Mouse (Mus musculus): ENCODE measurements around the gene Mrps12.
A peak's percentile ranks its signal among the peaks of the same experiment; 100 is the strongest.

Gene Mrps12

GRCm38 (mm10) chr7:28761907-28762306, 20.3 kb upstream of the Mrps12 start:
- no peak for DNase-seq (ENCODE audit: low read depth)

GRCm38 (mm10) chr7:28758623-28759022, 17.0 kb upstream of the Mrps12 start:
- no peak for DNase-seq (ENCODE audit: low read depth)

GRCm38 (mm10) chr7:28756079-28756478, 14.5 kb upstream of the Mrps12 start, which contains the start of gene Ccer2:
Gene Ccer2 (plus strand): TSS chr7:28756174.
- no peak for DNase-seq (ENCODE audit: low read depth)

GRCm38 (mm10) chr7:28749935-28750334, 8.3 kb upstream of the Mrps12 start:
- DNase-seq (ENCODE audit: low read depth) = no peak

- DNase-seq (ENCODE audit: low read depth) = no peak
Measured at GRCm38 (mm10) chr7:28741368-28741708, 282 bp downstream of the Mrps12 start.

- no peak for DNase-seq (ENCODE audit: low read depth)
Measured at GRCm38 (mm10) chr7:28740949-28741348, 671 bp downstream of the Mrps12 start.

GRCm38 (mm10) chr7:28739829-28740228, 1.8 kb downstream of the Mrps12 start:
- no peak for DNase-seq (ENCODE audit: low read depth)

- no peak for DNase-seq (ENCODE audit: low read depth)
Measured at GRCm38 (mm10) chr7:28735701-28736100, 5.9 kb downstream of the Mrps12 start.

- no peak for DNase-seq (ENCODE audit: low read depth)
Measured at GRCm38 (mm10) chr7:28733211-28733610, 8.4 kb downstream of the Mrps12 start.

GRCm38 (mm10) chr7:28732341-28733142, 9.1 kb downstream of the Mrps12 start:
- DNase-seq (ENCODE audit: low read depth) = no peak

GRCm38 (mm10) chr7:28727649-28728340, 13.8 kb downstream of the Mrps12 start:
- DNase-seq (ENCODE audit: low read depth) = no peak

GRCm38 (mm10) chr7:28726600-28726999, 15.0 kb downstream of the Mrps12 start:
- peak; percentile 66 for DNase-seq (ENCODE audit: low read depth)

GRCm38 (mm10) chr7:28724613-28725012, 17.0 kb downstream of the Mrps12 start:
- no peak for DNase-seq (ENCODE audit: low read depth)

GRCm38 (mm10) chr7:28722079-28722478, 19.5 kb downstream of the Mrps12 start:
- DNase-seq (ENCODE audit: low read depth) = no peak

- DNase-seq (ENCODE audit: low read depth) = no peak
Measured at GRCm38 (mm10) chr7:28720753-28721537, 20.7 kb downstream of the Mrps12 start.

- no peak for DNase-seq (ENCODE audit: low read depth)
Measured at GRCm38 (mm10) chr7:28719650-28720049, 22.0 kb downstream of the Mrps12 start.

- no peak for DNase-seq (ENCODE audit: low read depth)
Measured at GRCm38 (mm10) chr7:28719159-28719558, 22.5 kb downstream of the Mrps12 start.

- DNase-seq (ENCODE audit: low read depth) = no peak
Measured at GRCm38 (mm10) chr7:28717726-28718125, 23.9 kb downstream of the Mrps12 start.

GRCm38 (mm10) chr7:28716590-28717281, 24.9 kb downstream of the Mrps12 start, which contains the start of gene Fbxo17:
Gene Fbxo17 (plus strand): TSS chr7:28716804.
- peak; percentile 38 for DNase-seq (ENCODE audit: low read depth)

GRCm38 (mm10) chr7:28715598-28715997, 26.0 kb downstream of the Mrps12 start:
- no peak for DNase-seq (ENCODE audit: low read depth)

GRCm38 (mm10) chr7:28714667-28715066, 27.0 kb downstream of the Mrps12 start:
- no peak for DNase-seq (ENCODE audit: low read depth)

GRCm38 (mm10) chr7:28710962-28711361, 30.7 kb downstream of the Mrps12 start:
- no peak for DNase-seq (ENCODE audit: low read depth)

All from fibroblast of lung, adult 2 months (primary cell).